Mouse (Mus musculus): ENCODE data around the gene Rapgef1. TPM values are rescaled to one million over a fixed set of nuclear protein-coding genes. Genes with fewer than 3 reads are reported as not detected.

The Rapgef1 gene
- 10 to 100 TPM; 64.6 to 65.1 TPM for total RNA-seq (2021)
- long read RNA-seq, experiment 1, partial matches to known transcripts: 5 of 17 reads
- long read RNA-seq, experiment 1, other reads (novel, unspliced or antisense): 12 of 17 reads
- long read RNA-seq, experiment 2, partial matches to known transcripts: 28 of 39 reads
- long read RNA-seq, experiment 2, other reads (novel, unspliced or antisense): 11 of 39 reads

DNA sequence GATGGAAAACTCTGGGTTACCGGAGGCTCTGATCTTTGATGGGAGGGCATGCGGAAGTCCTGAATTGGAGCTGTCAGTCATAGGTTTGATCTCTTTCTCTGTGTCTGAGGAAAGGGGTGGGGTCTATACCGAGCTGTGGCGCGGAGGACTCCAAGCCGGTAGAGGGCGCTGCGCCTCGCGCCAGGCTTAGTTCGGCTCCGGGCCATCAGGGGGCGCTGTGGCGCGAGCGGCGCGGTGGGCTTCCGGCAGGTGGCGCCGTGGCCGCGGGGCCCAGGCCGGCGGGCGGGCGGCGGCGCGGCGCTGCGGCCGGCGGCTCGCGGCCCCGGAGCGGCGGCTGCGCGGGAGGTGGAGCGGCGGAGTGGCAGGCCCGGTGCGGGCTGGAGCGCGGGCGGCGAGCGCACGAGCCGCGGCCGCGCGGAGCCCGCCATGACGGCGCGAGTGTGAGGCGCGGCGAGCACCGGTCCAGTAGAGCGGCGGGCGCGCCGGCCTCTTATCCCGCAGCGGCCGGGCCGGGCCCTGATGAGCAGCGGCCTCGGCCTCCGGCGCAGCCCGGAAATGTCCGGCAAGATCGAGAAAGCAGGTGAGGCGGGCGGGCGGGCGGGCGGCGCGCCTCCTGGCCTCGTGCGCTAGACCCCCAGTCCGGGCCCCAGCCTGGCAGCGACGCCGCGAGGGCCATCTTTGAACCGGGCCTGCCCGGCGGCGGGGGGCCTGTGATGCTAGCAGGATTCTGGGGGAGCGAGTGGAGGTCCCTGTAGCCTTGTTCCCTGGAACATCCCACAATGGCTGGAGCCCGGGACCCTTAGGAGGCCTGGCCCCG, at the start of gene Rapgef1:
Gene Rapgef1 (plus strand): TSS at position 237 of the 817 bp plus-strand sequence.
- peak; percentile 83 to 97 for DNase-seq (ENCODE audit: low spot score in 2 of 2)

DNA sequence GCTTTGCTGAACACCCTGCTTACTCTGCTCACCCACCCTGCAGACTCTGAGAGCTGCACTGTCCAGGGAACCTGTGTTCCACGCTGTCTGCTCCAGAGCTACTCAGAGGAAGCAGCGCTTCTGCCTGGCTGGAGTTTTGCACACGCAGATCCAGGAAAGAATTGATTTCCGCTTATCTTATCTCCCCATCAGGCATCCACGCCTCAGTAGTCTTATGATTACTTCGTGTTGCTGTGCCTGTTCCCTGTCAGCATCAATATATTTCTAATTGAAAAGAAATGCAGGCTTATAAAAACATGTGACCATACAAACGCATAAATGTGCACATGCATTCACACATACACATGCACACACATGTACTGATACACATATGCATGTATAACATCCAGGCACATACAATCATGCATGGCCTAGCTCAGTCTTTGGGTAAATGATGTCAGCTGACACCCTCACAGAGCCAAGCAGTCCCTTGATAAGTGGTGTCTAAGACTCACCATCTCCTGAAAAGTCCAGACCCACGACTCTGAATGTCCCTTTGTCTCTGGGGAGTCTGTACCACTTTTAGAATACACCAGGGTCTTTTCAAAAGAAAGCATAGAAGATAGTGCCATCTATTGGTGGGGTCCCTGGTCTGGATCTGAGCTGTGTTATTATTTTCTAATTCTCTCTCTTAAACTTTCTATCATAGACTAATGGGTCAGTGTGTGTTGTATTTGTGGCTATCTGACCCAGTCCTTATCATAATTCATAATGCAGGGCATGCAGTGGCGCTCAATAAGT, 47.4 kb upstream of the Rapgef1 start:
- DNase-seq (ENCODE audit: low spot score in 2 of 2): no peak

DNA sequence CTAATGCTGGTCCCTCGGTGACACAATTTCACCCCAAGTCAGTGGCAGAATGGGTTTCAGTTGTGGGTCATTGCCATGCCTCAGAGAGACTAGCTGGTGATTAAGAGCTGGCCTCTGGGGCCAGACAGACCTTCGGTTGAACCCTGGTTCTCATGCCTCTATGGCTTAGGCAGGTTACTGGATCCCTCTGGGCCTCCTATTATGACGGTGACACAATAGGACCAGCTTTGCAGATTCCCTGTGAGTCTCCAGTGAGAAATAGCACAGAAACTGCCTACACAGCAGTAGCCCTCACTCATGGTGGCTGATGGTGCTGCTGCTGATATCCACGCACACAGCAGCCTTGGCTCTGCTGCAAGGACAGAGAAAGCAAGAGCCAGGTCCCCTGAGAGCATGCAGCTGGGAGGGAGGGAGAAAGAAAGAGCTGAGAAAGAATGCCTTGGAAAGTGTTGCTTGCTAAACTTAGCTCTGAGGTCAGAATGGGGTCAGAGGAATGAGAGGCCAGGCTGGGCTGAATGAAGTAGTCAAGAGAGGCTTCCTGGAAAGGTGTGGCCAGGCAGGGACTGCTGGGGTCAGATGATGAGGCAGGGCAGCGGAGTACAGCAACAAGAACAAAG, 46.6 kb upstream of the Rapgef1 start:
- DNase-seq (ENCODE audit: low spot score in 2 of 2): no peak

- DNase-seq (ENCODE audit: low spot score in 2 of 2): peak; percentile 29 to 35
Observed at GRCm38 (mm10) chr2:29573591-29573990, 45.9 kb upstream of the Rapgef1 start.

- DNase-seq (ENCODE audit: low spot score in 2 of 2): no peak
Observed at GRCm38 (mm10) chr2:29574187-29574586, 45.3 kb upstream of the Rapgef1 start.

- DNase-seq (ENCODE audit: low spot score in 2 of 2): peak; percentile 36 to 58
Observed at GRCm38 (mm10) chr2:29582415-29582814, 37.1 kb upstream of the Rapgef1 start.

DNA sequence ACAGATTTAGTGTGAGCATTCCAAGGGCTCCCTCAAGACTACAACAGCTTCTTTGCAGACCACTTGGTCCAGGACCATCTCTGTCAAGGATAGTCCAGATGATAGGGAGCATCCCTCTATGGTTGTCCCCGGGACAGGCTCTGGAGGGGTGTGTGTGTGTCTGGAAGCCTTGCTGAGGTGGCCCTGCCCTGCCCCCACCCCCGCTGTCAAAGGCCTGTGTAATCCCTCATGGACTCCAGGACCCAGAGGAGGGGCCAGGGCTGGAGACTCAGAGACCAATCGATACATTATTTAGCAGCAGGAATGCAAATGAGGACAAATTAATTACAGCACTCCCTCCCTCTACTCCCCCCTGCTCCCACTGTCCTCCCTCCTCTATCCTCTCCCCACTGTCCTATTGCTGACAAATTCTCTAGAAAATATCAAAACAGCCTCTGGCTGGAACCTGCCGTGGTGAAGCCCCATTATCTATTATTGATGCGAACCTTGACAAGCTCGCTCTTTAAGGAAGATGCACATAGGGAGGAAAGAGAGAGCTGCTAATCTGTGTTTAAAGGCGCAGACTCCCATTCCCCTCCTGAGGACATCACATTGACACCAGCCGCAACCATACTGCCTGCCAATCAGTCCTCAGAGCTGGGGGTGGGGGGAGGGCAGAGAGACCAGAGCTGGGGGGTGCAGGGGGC, 33.4 kb upstream of the Rapgef1 start:
- no peak for DNase-seq (ENCODE audit: low spot score in 2 of 2)

- DNase-seq (ENCODE audit: low spot score in 2 of 2): no peak
Observed at GRCm38 (mm10) chr2:29588006-29588405, 31.5 kb upstream of the Rapgef1 start.

DNA sequence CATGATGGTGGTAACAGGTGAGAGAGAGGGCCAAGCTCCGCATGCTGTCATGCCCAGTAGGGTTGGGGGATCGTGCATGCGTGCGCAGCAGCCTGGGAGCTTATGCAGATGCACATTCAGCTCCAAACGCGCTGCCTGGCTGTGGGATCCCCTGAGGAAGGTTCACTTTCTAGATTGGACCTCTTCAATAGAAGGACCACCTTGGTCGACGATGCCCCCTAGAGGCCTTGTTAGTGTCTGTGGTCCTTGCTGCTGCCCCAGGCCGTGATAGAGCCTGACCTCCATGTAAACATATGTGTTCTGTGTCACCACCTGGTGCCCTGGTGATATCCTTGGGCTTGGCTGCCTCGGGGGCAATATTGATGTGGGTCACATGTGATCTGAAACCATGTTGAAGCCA, 30.3 kb upstream of the Rapgef1 start:
- DNase-seq (ENCODE audit: low spot score in 2 of 2): no peak

GRCm38 (mm10) chr2:29591626-29592025, 27.9 kb upstream of the Rapgef1 start:
- no peak for DNase-seq (ENCODE audit: low spot score in 2 of 2)

DNA sequence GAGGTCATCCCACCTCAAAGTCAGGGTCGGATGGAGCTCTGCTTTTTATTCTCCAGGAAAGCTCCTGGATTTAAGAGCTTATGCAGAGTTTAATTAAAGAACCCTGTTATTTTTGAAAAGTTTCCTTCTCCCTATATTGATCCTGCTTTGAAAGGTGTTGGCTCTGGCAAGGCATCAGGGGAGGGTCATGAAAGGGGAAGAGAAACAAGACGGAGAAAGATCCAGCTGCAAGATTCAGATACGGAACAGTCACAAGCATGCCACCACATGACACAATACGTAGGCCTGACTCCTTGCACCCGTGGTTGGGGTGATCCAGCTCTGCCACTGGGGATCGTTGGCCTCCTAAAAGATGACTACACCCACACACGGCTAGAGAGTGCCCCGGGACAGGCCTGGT, 27.0 kb upstream of the Rapgef1 start:
- DNase-seq (ENCODE audit: low spot score in 2 of 2): no peak

GRCm38 (mm10) chr2:29603930-29604329, 15.6 kb upstream of the Rapgef1 start:
- peak; percentile 70 for DNase-seq (ENCODE audit: low spot score in 2 of 2)

DNA sequence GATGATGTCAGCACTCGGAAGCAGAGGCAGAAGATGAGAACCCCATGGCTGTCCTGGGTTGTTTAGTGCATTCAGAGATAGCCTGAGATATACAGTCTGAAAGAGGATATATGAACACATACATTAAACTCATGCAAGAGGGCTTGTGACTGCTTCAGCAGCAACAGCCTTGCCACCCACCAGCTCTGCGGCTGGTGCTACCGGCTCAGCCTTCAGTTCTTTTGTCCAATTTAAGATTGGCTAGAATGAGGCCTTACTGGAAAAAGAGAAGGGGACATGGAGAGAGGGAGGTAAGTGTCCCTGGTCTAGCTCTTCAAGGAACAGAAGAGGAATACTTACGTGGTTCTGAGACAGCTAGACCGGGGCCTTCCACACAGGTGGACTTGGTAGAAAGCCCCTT, 13.9 kb upstream of the Rapgef1 start:
- no peak for DNase-seq (ENCODE audit: low spot score in 2 of 2)

DNA sequence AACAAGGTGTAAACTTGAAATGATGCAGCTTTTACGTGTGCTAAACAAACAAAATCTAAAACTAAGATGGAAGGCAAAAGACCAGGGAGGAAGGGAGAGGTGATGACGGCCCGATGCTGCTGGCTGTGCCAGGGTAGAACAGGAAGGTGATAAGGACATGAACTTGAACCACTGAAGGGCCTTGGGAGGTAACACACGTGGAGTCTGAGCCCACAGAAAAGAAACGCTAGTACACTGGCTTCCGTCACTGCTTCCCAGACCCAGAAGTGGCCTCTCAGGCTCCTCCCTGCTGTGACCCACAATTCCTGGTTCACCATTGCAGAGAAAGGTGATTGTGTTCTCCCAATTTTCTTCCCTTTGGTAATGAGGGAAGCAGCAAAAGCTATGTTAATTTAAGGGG, 13.1 kb upstream of the Rapgef1 start:
- DNase-seq (ENCODE audit: low spot score in 2 of 2): no peak

DNA sequence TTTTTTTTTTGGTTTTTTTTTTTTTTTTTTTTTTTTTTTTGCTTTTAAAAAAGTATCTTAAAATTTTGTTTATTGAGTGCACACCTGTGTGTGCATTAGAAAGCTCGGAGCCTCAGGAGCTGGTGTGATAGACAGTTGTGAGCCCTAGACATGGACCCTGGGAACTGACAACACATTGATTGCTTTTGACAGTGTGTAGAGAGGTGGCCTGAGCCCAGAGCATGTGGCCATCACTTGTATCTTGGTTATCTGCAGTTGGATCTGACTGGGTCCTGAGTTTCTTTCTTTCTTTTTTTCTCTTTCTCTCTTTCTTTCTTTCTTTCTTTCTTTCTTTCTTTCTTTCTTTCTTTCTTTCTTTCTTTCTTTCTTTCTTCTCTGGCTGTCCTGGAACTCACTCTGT, 2.2 kb upstream of the Rapgef1 start:
- DNase-seq (ENCODE audit: low spot score in 2 of 2): no peak

DNA sequence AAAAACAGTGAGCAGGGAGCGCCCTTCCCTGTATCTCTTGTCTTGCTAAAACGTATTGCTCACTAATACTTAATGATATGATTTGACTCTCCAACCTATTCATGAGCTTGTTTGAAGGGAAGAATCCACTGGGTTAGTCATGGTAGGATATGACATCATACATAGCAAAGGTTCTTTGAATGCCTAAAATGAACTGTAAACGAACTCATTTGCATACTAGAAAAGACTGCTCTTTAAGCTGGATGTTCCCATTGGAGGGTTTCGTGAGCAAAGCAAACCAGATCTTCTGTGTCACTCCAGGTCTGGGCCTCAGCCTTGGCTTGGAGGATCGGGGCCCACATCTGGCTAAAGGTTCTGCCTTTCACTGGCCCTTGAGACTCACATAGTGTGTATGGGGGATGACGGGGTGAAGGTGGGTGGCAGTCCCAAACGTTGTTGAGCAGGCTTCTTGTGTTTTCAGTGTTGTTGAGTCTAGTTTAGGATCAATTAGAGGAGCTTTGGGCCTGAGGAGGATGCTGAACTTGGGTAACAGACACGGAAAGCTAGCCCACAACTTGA, 515 bp upstream of the Rapgef1 start:
- no peak for DNase-seq (ENCODE audit: low spot score in 2 of 2)

GRCm38 (mm10) chr2:29620301-29620827, 844 bp downstream of the Rapgef1 start:
- no peak for DNase-seq (ENCODE audit: low spot score in 2 of 2)

DNA sequence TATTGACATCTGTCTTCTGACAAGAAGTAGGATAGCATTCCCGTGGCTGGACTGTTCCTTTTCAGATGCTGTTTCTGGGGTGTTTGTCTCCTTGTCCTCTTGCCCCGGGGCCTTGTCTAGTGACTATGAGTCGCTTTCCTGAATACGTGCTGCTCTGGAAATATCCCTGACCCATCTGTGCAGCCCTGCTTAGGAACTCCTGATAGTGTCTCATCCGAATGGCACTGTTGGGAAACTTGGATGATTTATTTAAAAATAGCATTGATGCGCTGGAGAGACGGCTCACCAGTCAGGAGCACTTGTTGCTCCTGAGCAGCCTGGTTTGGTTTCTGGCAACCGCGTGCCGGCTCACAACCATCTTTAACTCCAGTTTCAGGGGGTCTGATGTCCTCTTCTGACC, 1.6 kb downstream of the Rapgef1 start:
- no peak for DNase-seq (ENCODE audit: low spot score in 2 of 2)

GRCm38 (mm10) chr2:29621636-29622035, 2.1 kb downstream of the Rapgef1 start:
- DNase-seq (ENCODE audit: low spot score in 2 of 2): no peak

All from adrenal gland, postnatal 4 days (tissue).